Comparison of ENCODE assay signal across 9 mouse cellular contexts in the genomic region with DNA sequence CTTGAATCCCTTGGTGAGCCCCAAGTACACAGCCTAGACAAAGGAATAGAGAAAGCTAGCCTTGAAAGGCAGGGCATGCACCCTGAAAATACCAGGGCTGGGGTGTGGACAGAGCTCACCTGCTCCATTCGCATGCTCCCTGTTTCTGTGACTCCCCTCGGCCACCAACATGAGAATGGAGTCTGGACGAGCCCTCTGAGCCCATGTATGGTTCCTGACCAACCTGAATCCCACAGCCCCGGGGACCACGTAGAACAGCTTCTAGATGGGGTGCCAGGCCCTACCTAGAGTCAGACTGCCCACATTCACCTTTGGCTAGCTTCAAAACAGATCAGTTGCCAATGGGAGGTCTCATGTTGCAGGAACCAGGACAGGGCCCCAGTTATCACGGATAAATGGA. TPM values are rescaled to one million over a fixed set of nuclear protein-coding genes. Genes with fewer than 3 reads are reported as not detected.
DNase-seq lines count a peak whose midpoint lies in the region; ATAC-seq lines count a peak whose summit lies in the region.
"Had no signal": no experiment of that assay in that cellular context is flagged by ENCODE, and none has a peak within 500 bp of the region (broad histone marks: within the 10 kb centered on the region; RNA-seq: fewer than 3 reads in every experiment).

No protein-coding gene starts in this region.

- DNase-seq in kidney, postnatal 4 days = no peak
- no peak for DNase-seq in embryonic facial prominence, embryonic 11.5 days (ENCODE audit: low spot score)
- no peak for DNase-seq in adrenal gland, adult 8-10 months
- DNase-seq in right cerebral cortex, postnatal 4 days = no peak
- no peak for DNase-seq in left cerebral cortex, adult 18-20 months (ENCODE audit: low spot score in 2 of 2)

- 0 out of 2 replicates have a peak overlapping the region, but pooled peaks have one; percentile 12 for H3K9ac ChIP-seq in kidney, embryonic 15.5 days
- H3K9ac ChIP-seq in embryonic facial prominence, embryonic 11.5 days (replicated peaks; ENCODE audit: low read length) = 0 out of 2 replicates have a peak overlapping the region, but pooled peaks have one; percentile 4
- H3K9ac ChIP-seq in heart, embryonic 16.5 days (ENCODE audit: low read length) = no peak overlapping the region; the same call in none of the 2 replicates
- peak overlapping the region; percentile 28; the same call in 1 of the 2 replicates for H3K9ac ChIP-seq in midbrain, embryonic 12.5 days (replicated peaks)

- ATAC-seq in kidney, embryonic 15.5 days (replicated peaks; ENCODE audit: low FRiP score) = no peak
- ATAC-seq in embryonic facial prominence, embryonic 11.5 days (replicated peaks; ENCODE audit: insufficient number of reproducible peaks, low FRiP score, low TSS enrichment, low read depth) = no peak
- ATAC-seq in heart, embryonic 16.5 days (replicated peaks; ENCODE audit: extremely low read depth, insufficient read depth, low FRiP score) = no peak
- no peak for ATAC-seq in midbrain, embryonic 12.5 days (ENCODE audit: low FRiP score, low read depth)

- H3K4me2 ChIP-seq in kidney, embryonic 15.5 days = peak overlapping the region; percentile 73
- peak overlapping the region; percentile 54 for H3K4me2 ChIP-seq in embryonic facial prominence, embryonic 11.5 days (ENCODE audit: low read depth, low read length)
- no peak overlapping the region for H3K4me2 ChIP-seq in heart, embryonic 16.5 days (ENCODE audit: low read depth, low read length)
- H3K4me2 ChIP-seq in midbrain, embryonic 12.5 days (replicated peaks) = no peak overlapping the region

- 59% methylated on average over 6 of the region's 6 CpGs for WGBS in kidney, embryonic 15.5 days
- WGBS in embryonic facial prominence, embryonic 11.5 days = 63% methylated on average over 6 of the region's 6 CpGs
- 73% methylated on average over 6 of the region's 6 CpGs for WGBS in heart, embryonic 16.5 days
- 72% methylated on average over 6 of the region's 6 CpGs for WGBS in midbrain, embryonic 12.5 days

- peaks cover 44% of the 10 kb centered on the region for H3K4me1 ChIP-seq in kidney, embryonic 15.5 days
- H3K4me1 ChIP-seq in embryonic facial prominence, embryonic 11.5 days (ENCODE audit: control insufficient read depth, insufficient read depth, low read length) = peaks cover 18% of the 10 kb centered on the region
- H3K4me1 ChIP-seq in heart, embryonic 16.5 days (ENCODE audit: control insufficient read depth, insufficient read depth, low read length) = peaks cover 40% of the 10 kb centered on the region
- peaks cover 21% of the 10 kb centered on the region for H3K4me1 ChIP-seq in midbrain, embryonic 12.5 days

- no peaks in the 10 kb centered on the region for H3K9me3 ChIP-seq in kidney, embryonic 15.5 days (replicated peaks)
- no peaks in the 10 kb centered on the region for H3K9me3 ChIP-seq in embryonic facial prominence, embryonic 11.5 days (replicated peaks; ENCODE audit: control insufficient read depth, low read length)
- peaks cover 2% of the 10 kb centered on the region; the same call in 1 of the 2 replicates for H3K9me3 ChIP-seq in heart, embryonic 16.5 days (replicated peaks; ENCODE audit: control insufficient read depth, low read length)
- no peaks in the 10 kb centered on the region for H3K9me3 ChIP-seq in midbrain, embryonic 12.5 days

- no peak overlapping the region for H3K4me3 ChIP-seq in kidney, embryonic 15.5 days (replicated peaks)
- H3K4me3 ChIP-seq in embryonic facial prominence, embryonic 11.5 days (ENCODE audit: low read depth, low read length) = no peak overlapping the region
- H3K4me3 ChIP-seq in heart, embryonic 16.5 days (ENCODE audit: low read length) = no peak overlapping the region
- H3K4me3 ChIP-seq in midbrain, embryonic 12.5 days = no peak overlapping the region

- peak overlapping the region; percentile 77 for H3K27ac ChIP-seq in kidney, embryonic 15.5 days
- no peak overlapping the region; the same call in 1 of the 2 replicates for H3K27ac ChIP-seq in embryonic facial prominence, embryonic 11.5 days (replicated peaks; ENCODE audit: low read depth, low read length)
- peak overlapping the region; percentile 72 for H3K27ac ChIP-seq in heart, embryonic 16.5 days (ENCODE audit: low read length)
- peak overlapping the region; percentile 35; the same call in 1 of the 2 replicates for H3K27ac ChIP-seq in midbrain, embryonic 12.5 days (replicated peaks)
- H3K27ac ChIP-seq: macrophage had no signal

- H3K36me3 ChIP-seq in kidney, embryonic 15.5 days = no peaks in the 10 kb centered on the region
- H3K36me3 ChIP-seq in embryonic facial prominence, embryonic 11.5 days (replicated peaks; ENCODE audit: control insufficient read depth, insufficient read depth, low read depth, low read length) = no peaks in the 10 kb centered on the region
- H3K36me3 ChIP-seq in heart, embryonic 16.5 days (ENCODE audit: control insufficient read depth, insufficient read depth) = no peaks in the 10 kb centered on the region
- no peaks in the 10 kb centered on the region for H3K36me3 ChIP-seq in midbrain, embryonic 12.5 days

- H3K27me3 ChIP-seq in kidney, embryonic 15.5 days = 0 out of 2 replicates have a peak, but pooled peaks cover 3% of the 10 kb centered on the region
- H3K27me3 ChIP-seq in embryonic facial prominence, embryonic 11.5 days (ENCODE audit: control insufficient read depth, insufficient read depth, low read length) = no peaks in the 10 kb centered on the region
- H3K27me3 ChIP-seq in heart, embryonic 16.5 days (ENCODE audit: control insufficient read depth, insufficient read depth, low read length) = no peaks in the 10 kb centered on the region
- peaks cover 13% of the 10 kb centered on the region for H3K27me3 ChIP-seq in midbrain, embryonic 12.5 days

RNA-seq across cellular contexts. Expression of gene Cbx7, which starts 19.7 kb away (rescaled TPM):
- polyA plus RNA-seq in kidney, embryonic 15.5 days (2015; fragmentation: Nextera tagmentation; extraction: Ambion mirVana) = 2.9 and 3.0 TPM in 2 replicates
- 0.75 and 1.3 TPM in 2 replicates for polyA plus RNA-seq in embryonic facial prominence, embryonic 11.5 days (2014; fragmentation: Nextera tagmentation; extraction: Ambion mirVana)
- polyA plus RNA-seq in heart, embryonic 16.5 days (2015; fragmentation: Nextera tagmentation; extraction: Ambion mirVana) = 1.4 and 1.7 TPM in 2 replicates
- polyA plus RNA-seq in midbrain, embryonic 12.5 days (2016; fragmentation: Nextera tagmentation; extraction: Ambion mirVana) = 4.2 and 5.6 TPM in 2 replicates
- 10 to 100 TPM; 27.5 to 51.1 (median 40.9) TPM for total RNA-seq in adrenal gland, adult 8-10 months (2022)
- 10 to 100 TPM; 59.6 to 61.7 TPM for total RNA-seq in left cerebral cortex, adult 18-20 months (2021)

RNA-seq across cellular contexts. Expression of gene Apobec3, which starts 59.8 kb away (rescaled TPM):
- polyA plus RNA-seq in kidney, embryonic 15.5 days (2015; fragmentation: Nextera tagmentation; extraction: Ambion mirVana) = 29.3 and 31.0 TPM in 2 replicates
- 7.6 and 7.9 TPM in 2 replicates for polyA plus RNA-seq in embryonic facial prominence, embryonic 11.5 days (2014; fragmentation: Nextera tagmentation; extraction: Ambion mirVana)
- polyA plus RNA-seq in heart, embryonic 16.5 days (2015; fragmentation: Nextera tagmentation; extraction: Ambion mirVana) = 25.1 and 40.7 TPM in 2 replicates
- polyA plus RNA-seq in midbrain, embryonic 12.5 days (2016; fragmentation: Nextera tagmentation; extraction: Ambion mirVana) = 5.1 and 6.9 TPM in 2 replicates
- 10 to 100 TPM; 16.1 to 29.3 (median 22.9) TPM for total RNA-seq in adrenal gland, adult 8-10 months (2022)
- 1 to 10 TPM; 4.3 to 5.0 TPM for total RNA-seq in left cerebral cortex, adult 18-20 months (2021)

Comparison
In these comparisons a context has a peak if more than half of its experiments do, and no peak if none do; other contexts are left out.
1. H3K4me2 ChIP-seq: peak in kidney, embryonic 15.5 days (single experiment) and embryonic facial prominence, embryonic 11.5 days (single experiment); none in heart, embryonic 16.5 days (single experiment) and midbrain, embryonic 12.5 days (single experiment).